Mouse (Mus musculus) spleen, adult 18-20 months (tissue): ENCODE data around the gene Rnf11.

Experiments used
- DNase-seq, 2 experiments: peaks; one replicate each; pipeline ENCODE4 v3.0.0; 2022; ENCODE audit warnings: mixed read lengths in 2 of 2

Gene Rnf11

DNA sequence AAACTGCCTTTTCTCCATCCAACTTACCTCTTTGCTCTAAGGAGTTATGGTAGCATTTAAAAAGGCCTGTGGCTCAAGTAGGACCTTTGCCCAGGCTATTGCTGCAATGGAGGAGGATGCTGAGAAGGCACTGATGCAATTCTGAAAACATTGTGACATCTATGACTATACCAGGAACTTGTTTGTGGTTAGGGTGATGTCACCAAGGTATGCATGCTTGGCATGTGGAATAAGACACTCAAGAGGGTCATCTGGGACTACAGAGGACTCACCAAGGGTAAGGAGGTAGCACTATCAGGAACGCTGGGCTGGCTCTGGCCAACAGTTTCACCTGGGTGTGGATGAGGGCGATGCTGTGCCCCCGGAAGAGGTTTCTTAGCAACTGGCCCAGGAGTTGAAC lies at the start of gene Rnf11:
Gene Rnf11 (minus strand): TSS at position 108 of the 400 bp plus-strand sequence.
- no peak for DNase-seq

DNA sequence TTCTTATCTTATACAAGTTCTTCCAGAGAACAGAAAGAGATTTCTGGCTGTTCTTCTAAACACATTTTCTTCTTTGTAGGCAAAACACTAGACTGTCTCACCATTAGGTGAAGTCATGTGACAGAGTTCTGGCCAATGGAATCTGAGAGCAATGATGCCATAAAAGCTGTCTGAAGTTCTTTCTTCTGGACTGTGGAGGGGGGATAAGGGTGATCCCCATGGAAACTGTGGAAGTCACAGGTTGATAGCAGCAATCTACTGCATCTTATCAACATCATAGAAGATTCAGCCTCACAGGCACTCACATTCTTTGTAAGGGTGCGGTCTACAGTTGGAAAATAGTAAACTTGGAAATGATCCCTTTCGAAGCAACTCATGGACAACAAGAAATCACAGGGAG lies 46.6 kb upstream of the Rnf11 start, which contains the start of gene 4930522H14Rik:
Gene 4930522H14Rik (minus strand): TSS at position 187 of the 400 bp plus-strand sequence.
- DNase-seq, result no peak

DNA sequence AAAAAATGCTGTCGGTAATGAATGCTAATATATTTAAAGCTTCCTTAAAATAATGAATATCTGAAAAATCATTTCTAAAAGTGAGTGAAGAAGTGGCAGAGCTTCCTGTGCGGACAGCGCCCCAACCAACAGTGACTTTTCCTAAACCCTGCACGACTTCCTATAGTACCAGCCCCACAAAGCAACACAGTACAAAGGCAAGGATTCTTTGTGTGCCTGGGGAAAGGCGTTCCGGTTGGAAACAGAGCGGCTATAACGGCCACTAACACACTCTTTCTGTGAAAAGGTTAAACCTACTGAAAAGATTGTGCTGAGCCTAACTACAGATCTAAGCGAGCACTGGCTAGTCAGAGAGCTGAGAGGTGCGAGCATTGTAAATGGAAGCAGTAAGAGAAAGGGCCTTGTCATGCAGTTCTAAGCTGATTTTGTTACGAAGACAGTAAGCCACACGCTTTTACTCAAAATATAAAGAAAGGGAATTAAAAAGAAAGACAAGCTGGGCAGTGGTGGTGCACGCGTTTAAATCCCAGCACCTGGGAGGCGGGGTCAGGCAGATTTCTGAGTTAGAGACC lies 45.8 kb upstream of the Rnf11 start:
- DNase-seq, result no peak

DNA sequence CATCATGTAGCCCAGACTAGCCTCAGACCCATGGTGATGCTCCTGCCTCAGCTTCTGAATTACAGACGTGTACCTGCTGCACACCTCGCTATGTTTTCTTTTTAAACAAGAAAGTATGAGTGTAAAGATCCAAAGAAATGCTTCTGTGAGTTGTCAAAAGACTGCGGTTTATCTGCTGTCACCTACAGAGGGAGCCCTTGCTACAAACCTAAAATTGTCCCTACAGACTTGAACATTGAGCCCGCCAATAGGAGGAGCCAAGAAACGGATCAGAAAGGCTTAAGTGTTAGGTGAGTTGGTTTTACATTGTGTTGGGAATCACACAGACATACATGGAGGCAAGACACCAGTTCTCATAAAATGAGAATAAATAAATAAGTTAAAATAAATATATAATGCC lies 20.4 kb upstream of the Rnf11 start:
- DNase-seq, result peak in 1 of 2 experiments; percentile 43

DNA sequence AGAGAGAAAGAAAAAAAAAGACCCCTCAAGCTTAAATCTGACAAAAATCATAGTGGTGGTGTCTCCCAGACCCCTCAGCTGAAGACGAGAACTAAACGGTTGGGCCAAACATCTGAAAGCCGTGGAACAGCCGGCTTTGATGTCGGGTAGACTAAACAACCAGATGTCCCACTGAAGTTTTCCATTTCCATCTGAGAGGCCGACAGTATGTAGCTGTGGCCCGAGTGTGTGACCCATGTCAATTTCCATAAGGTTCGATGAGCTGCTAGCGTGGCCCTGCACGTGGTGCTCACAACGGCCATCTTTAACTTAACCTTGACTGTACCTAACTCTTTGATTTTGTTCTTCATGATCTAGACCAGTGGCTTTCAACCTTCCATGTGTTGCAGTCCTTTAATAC lies 13.9 kb upstream of the Rnf11 start:
- no peak for DNase-seq

DNA sequence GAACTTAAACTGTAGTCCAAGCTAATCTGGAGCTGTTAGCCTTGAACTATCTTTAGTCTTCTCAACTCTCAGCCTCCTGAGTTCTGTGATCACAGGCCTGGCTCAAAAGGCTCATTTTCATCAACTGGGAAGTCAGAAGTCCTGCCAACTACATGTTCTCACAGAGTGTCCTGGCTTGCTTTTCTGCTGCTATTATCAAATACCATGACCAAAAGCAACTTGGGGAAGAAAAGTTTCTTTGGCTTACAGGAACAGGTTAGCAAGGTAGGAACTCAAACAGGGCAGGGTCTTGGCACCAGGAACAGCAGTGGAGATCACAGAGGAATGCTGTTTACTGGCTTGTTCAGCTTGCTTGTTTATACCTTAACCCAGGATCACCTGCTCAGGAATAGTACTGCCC lies 9.1 kb upstream of the Rnf11 start:
- DNase-seq, result no peak

DNA sequence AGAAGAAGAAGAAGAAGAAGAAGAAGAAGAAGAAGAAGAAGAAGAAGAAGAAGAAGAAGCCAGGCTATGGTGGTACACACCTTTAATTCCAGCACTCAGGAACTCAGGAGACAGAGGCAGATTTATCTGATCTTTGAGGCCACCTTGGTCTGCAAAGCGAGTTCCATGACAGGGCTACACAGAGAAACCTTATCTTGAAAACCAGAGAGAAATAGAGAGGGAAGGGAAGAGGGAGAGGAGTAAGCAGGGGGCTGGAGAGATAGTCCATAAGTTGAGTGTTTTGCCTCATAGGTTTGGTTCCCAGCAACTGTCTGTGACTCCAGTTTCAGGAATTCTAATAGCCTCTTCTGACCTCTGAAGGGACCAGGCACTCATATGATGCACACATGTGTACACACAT lies 4.3 kb upstream of the Rnf11 start:
- DNase-seq, result no peak

DNA sequence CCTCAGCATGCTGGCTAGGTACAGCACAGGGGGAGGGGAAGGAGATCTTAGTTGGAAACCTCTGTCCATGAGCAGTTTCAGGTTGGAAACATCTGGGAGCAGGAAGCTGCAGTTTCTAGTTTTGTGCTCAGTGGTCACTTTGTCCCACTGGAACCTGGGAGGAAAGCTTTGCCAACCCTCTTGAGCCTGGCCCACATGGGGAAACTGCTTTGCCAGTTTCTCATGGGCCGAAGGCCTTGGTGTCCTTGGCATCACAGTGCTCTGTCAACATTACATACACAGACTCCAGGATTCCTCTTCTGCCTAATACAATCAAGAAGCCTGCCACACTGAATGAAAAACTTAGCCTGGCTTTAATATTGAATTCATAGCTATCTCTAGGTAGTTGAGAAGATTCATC lies 1.8 kb downstream of the Rnf11 start:
- DNase-seq, result no peak

DNA sequence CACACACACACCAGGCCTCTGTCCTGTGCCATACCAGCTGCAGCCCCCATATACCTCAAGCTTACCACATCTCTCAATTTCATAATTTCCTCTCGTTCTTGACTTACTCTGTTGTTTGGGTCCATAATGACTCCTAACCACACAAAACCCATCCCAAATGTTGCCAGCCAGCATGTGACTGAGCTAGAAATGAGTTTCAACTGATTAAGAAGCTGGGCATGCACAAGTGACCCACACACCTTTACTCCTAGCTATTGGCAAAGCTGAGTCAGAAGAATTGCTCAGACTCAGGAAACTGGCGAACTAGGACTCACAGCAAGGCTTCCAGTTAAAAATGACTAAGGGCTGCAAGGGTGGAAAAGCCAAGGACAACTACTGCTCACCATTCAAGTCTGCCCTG lies 3.1 kb downstream of the Rnf11 start:
- no peak for DNase-seq

DNA sequence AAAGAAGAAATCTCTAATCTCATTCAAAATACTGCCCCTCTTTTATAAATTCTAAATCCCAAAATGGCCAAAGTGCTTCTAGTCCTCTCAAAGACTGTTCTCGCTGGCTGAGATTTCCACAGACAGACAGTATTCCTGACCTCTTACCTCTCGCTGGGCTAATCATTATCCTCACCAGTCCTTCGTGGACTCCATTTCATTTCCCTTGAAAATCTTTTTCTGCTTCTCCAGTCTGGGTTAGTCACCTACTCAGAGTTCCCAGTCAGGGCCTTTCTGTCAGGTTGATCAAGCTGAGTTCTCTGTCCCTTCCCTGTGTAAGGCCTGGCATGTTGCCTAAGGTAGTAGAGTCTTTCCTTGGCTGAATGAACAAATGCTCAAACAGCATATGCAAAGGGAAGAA lies 7.1 kb downstream of the Rnf11 start:
- DNase-seq, result no peak

DNA sequence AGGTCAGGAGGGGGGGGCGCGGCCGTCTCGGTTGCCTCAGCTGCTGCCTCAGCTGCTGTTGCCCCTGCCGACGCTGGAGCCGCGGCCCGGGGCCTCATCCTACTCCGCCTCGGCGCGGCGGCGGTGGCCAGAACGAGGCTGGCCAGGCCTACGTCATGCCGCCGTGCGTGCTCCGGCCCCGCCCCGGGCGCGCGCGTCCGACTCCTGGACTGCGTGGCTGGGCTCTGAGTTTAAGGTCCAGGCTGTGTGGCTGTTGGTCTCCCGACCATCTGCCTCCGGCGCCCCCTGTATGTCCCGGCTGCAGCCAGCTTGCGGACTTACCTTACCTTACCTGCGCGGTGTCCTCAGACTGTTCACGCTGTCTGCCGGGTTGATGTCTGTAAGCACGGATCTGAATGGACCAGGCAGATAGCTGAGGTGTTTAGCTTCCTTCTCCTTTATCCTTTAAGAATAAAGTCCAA lies 7.9 kb downstream of the Rnf11 start:
- peak; percentile 73 to 87 for DNase-seq

DNA sequence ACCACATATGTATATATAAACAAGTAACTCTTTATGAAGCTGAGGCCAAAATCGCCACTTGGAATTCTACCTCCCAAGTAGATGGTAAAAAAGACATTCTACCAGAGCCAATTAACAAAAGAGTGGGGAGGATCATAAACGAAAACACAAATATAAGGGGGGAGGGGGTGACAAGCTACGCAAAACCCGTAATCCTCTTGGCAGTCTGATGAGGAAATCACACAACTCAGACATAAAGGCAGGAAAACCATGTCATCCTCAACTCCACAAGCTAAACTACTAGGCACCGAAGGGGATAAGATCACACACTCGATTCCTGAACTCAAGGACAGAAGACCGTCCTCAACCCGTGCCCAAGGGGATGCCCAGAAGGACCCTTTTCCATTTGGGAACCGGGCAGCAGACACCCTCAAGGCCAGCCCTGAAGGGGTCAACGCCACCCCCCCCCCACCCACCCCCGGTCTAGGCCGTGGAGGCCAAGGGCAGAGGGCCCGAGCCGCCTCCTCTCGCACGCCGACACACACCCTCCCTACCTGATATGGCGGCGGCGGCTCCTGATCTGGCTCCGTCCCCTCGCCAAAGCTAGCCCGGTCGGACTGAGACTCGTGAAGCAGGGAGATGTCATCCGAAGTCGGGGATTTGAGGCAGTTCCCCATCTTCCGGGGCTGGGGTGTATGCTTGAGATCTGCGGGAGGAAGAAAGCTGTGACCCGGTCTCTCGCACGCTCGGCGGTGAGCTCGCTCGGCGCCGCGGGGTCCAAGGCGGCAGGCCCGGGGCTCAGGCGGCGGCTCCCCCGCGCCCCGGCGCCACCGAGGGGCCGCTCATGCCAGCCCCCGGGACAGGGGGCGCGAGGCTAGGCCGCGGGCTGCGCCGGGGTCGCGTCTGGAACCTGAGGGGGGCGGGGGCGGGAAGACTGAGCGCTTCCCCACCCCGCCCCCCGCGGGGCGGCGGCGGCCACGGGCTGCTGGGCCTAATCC lies 8.7 kb downstream of the Rnf11 start:
- DNase-seq, result peak; percentile 15 to 48

DNA sequence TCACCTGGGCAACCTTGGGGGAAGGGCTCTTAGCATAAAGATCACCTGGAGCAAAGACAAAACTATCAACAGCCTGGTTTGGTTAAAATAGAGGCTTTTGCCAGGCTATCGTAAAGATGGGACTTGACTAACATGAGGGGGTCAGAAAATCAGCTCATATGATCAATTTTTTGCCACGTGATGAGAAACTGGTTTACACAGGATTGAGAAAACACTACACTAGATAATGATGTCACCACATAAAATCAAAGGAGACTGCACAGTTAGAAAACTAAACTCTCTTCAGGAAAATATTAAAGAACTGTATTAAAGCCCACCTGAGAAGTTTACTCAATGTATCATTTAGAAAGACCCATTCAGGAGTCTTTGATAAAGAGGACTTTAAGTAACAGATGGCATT lies 9.4 kb downstream of the Rnf11 start:
- DNase-seq, result no peak

DNA sequence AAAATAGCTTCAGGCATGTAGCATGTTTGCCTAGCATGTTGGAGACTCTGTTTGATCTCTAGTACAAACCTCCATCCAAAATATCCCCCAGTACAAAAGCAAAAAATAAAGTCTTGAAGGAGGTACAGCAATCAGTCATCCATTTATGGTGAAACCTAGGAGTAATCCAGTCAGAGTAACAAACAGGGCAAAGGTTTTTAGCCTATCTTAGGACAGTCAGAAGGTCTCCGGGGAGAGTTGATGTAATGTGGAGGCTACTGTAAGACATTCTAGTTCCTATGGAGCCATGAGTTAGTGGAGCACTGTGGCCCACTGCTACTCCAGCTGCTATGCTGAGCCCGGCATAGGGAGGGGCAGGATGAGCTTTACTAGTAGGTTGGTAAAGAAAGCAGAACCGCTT lies 12.0 kb downstream of the Rnf11 start:
- no peak for DNase-seq

DNA sequence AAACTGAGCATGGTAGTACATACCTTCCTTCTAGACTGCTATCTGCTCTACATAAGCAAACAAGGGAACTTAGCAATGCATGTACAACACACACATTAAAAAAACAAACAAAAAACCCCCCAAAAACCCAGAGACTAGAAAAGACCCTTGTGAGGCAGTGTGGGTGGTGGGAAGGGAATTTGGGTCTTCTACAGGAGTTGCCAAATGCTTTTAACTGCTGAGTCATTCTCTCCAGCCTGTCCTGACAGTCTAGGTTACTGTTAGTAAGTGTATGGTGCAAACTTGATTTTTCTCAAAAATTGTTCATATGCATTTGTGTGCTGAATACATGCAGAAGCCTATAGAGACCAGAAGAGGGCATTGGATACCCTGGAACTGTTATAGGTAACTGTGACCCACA lies 12.9 kb downstream of the Rnf11 start:
- no peak for DNase-seq

DNA sequence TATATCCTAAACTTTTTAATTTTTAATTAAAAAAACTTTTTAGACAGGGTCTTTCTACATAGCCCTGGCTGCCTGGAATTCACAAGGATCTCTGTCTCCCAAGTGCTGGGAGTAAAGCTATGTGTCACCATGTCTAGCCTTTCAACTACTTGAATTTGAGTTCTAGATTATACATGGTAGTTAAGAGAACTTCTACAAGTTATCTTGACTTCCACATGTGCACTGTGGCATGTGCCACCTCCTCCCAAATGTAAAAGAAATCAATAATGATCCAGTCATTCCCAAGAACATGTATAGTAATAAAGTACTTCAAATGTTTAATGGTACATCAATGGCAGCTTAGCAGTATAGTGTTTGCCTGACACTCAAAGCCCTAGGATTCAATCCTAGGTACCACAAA lies 16.8 kb downstream of the Rnf11 start:
- DNase-seq, result no peak

DNA sequence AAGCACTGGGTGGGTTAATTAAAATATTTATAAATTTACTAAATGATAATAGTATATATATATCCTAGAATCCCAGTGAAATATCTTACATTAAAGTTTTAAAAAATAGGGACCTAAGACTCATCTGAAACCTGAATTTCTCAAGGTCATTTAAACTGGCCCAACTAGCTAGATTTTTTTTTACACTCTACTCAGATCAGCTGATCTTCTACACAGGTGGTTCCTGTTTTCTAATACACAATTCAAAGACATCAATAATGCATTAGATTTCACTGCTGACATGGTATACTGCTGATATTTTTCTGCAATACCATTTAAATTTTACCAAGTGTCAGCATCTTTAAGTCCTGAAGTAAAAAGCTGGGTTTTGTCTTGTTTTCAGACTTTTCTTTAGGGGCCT lies 20.6 kb downstream of the Rnf11 start:
- no peak for DNase-seq

DNA sequence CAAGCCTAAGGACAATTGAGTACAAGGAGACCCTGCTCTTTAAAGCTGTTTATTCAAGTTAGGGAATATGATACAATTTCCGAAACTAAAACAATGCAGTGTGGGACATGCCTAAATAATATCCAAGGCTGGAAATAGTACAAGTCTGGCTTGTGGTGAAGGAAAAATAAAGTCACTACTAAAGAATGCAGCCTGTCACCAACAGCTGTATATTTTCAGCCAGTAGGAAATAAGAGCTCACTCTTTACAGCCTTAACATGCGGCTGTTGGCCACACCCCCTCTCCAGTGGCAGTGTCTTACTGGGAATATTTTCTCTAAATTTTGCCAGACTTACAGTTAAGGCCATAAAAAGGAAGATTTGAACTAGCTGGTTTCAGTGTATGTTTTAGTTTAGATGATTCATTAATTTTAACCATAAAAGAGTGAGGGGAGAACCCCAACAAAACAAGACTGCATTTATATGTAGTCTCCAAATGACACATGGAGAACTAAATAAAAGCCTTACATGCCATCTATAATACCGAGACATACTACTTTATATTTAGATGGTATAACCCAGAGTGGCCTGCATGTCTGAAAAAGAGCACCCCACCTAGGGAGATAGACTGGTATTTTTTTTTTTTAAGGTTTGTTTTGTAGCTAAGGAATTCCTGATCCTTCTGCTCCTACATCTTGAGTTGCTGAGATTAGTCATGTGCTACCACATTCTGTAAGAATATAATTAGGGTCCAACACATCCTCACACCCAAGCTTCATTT lies 23.9 kb downstream of the Rnf11 start:
- DNase-seq, result no peak

DNA sequence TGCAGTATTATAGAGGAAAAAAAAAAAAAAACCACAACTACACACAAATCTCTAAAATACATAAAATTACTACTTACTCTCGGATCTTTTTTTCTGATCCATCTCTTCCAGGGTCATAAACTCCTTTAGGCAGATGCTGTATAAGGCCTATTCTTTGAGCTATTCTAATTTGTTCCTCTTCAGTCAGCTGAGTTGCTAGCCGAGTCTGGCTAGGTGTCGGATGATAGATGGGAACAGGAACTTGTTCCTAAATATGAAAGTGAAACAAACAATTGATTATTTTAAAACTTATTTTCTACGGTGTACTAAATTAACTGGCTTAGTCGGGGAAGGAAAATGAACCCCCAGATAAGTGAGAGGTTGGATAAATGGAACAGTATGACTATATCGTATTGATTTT lies 27.7 kb downstream of the Rnf11 start:
- no peak for DNase-seq

DNA sequence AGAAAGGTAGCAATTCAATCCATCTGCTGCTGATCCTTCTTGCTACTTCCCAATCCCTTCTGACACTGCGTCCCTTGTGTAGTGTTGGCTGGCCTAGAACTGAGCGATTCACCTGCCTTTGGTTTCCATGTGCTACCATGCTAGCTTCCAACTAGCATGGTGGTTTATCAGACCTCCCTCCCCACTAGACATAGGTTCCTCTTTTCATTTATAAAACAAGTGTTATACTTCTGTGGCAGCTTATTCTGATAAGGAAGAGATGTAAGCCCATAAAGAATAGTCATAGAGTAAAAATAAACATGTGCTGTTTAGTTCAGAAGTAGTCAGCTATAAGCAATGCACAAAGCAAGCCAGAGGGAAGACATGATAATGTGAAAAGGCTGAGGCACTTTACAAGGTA lies 36.0 kb downstream of the Rnf11 start:
- no peak for DNase-seq

DNA sequence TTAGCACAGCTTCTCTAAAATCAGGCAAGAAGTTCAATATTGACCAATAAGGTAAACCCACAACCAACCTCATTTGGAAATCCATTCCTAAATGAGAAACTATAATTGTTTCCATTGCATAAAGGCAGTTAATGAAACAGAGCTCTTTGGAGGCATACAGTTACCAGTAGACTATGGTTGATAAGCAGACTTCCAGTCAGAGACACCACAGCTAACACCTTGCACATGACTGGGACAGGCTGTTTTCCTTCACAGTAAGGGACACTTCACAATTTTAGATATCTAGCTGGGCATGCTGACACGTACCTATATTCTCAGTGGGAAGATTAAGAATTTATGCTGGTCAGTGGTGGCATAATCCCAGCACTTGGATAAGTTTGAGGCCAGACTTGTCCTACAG lies 38.6 kb downstream of the Rnf11 start:
- no peak for DNase-seq

DNA sequence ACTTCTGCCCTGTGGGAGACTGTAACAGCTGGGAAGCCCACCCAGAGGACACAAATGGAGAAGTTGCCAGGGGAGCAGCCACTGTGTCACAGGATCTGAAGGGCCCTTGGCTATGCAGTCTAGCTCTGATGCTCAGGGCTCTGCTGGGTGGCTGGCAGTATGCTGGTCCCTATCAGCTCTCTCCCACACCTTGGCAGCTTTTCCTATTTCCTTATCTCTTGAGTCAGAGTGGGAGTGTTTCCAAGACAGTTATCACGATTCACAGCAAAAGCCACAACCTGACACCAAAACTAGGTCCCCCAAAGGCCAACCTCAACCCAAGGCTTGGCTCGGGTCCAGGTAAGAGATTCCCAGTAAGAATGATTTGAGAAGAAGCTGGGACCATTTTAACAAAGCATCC lies 39.1 kb downstream of the Rnf11 start:
- DNase-seq, result no peak

DNA sequence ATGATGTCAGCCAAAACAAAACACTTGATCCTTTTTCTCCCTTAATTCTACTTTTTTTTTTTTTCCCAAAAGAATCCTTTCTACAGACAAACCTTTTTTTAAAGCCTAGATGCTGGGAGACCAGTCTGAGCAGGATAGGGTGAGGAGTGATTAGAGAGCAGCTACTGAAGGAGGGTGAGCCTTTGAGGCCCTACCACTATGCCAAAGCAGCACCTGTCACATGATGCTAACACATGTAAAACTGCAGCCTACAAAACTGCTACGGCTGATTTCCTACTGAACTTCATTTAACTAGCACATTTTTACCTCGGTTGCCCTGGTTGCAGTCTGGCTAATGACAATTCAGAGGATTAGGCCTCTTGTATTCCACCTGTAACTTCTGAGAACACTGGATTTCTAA lies 39.6 kb downstream of the Rnf11 start:
- DNase-seq, result no peak

DNA sequence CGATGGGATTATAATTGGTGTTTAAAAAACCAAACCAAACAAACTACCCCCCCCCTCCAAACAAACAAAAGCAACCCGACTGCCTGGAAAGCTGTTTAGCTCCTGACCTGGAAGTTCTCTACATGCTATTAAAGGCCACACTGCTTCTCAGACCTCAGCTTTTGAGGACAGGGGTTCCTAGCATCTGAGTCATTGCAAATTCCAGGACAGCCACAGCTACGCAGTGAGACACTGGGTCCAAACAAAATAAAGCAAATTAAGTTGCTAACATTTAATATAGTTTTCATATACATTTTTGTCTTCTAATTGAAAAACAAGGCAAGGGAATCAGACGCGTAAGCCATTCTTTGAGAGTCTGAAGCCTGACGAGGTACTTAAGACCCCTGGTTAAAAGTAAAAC lies 40.1 kb downstream of the Rnf11 start:
- DNase-seq, result no peak
